Mouse (Mus musculus): ENCODE measurements around the gene H6pd. TPM values are rescaled to one million over a fixed set of nuclear protein-coding genes. Genes with fewer than 3 reads are reported as not detected.

Gene H6pd
- polyA plus RNA-seq, 1 experiment from 2014 or later: 2.5 TPM

- Histone ChIP-seq H3K9me3 (ENCODE audit: control insufficient read depth, low read length) (no peaks in the 10 kb centered on the region), H3K9ac (ENCODE audit: low read length) (no peak overlapping the region), H3K36me3 (ENCODE audit: control insufficient read depth, insufficient read depth, low read length) (no peaks in the 10 kb centered on the region), H3K27me3 (ENCODE audit: control insufficient read depth, insufficient read depth, low read length) (no peaks in the 10 kb centered on the region), H3K4me3 (ENCODE audit: low read depth, low read length) (no peak overlapping the region), H3K4me2 (ENCODE audit: low read depth, low read length, severe bottlenecking) (no peak overlapping the region), H3K4me1 (replicated peaks; ENCODE audit: control insufficient read depth, insufficient read depth, low read length) (peaks cover 6% of the 10 kb centered on the region; the same call in 1 of the 2 replicates), H3K27ac (ENCODE audit: low read depth, low read length) (no peak overlapping the region)
- no peak for ATAC-seq (replicated peaks; ENCODE audit: low FRiP score)
- no peak for DNase-seq (ENCODE audit: low spot score)
- 30% methylated on average over 12 of the region's 12 CpGs for WGBS
These were observed 64.6 kb downstream of the H6pd start for GRCm38 (mm10) chr4:149944214-149944613.

- Histone ChIP-seq H3K4me2 (ENCODE audit: low read depth, low read length, severe bottlenecking) (no peak overlapping the region), H3K27me3 (ENCODE audit: control insufficient read depth, insufficient read depth, low read length) (no peaks in the 10 kb centered on the region), H3K9ac (ENCODE audit: low read length) (no peak overlapping the region), H3K27ac (ENCODE audit: low read depth, low read length) (no peak overlapping the region), H3K4me3 (ENCODE audit: low read depth, low read length) (no peak overlapping the region), H3K36me3 (ENCODE audit: control insufficient read depth, insufficient read depth, low read length) (no peaks in the 10 kb centered on the region), H3K4me1 (replicated peaks; ENCODE audit: control insufficient read depth, insufficient read depth, low read length) (peaks cover 6% of the 10 kb centered on the region; the same call in 1 of the 2 replicates), H3K9me3 (ENCODE audit: control insufficient read depth, low read length) (no peaks in the 10 kb centered on the region)
- ATAC-seq (replicated peaks; ENCODE audit: low FRiP score) (no peak), DNase-seq (ENCODE audit: low spot score) (no peak)
- 51% methylated on average over 10 of the region's 10 CpGs for WGBS
These were observed 65.7 kb downstream of the H6pd start for GRCm38 (mm10) chr4:149942831-149943741.

- WGBS: 89% methylated on average over 18 of the region's 18 CpGs
- no peak for ATAC-seq (replicated peaks; ENCODE audit: low FRiP score)
These were observed 67.6 kb downstream of the H6pd start for GRCm38 (mm10) chr4:149941067-149941755.

GRCm38 (mm10) chr4:149938701-149939100 is 70.1 kb downstream of the H6pd start:
- 69% methylated on average over 8 of the region's 8 CpGs for WGBS
- peaks cover 3% of the 10 kb centered on the region; the same call in 1 of the 2 replicates for H3K4me1 ChIP-seq (replicated peaks; ENCODE audit: control insufficient read depth, insufficient read depth, low read length)
- no peak for DNase-seq (ENCODE audit: low spot score)

More at GRCm38 (mm10) chr4:149941067-149941755, 67.6 kb downstream of the H6pd start:
- no peak for DNase-seq (ENCODE audit: low spot score)
- Histone ChIP-seq H3K27ac (ENCODE audit: low read depth, low read length) (no peak overlapping the region), H3K4me1 (replicated peaks; ENCODE audit: control insufficient read depth, insufficient read depth, low read length) (peaks cover 6% of the 10 kb centered on the region; the same call in 1 of the 2 replicates), H3K4me2 (ENCODE audit: low read depth, low read length, severe bottlenecking) (no peak overlapping the region), H3K9me3 (ENCODE audit: control insufficient read depth, low read length) (no peaks in the 10 kb centered on the region), H3K4me3 (ENCODE audit: low read depth, low read length) (no peak overlapping the region), H3K36me3 (ENCODE audit: control insufficient read depth, insufficient read depth, low read length) (no peaks in the 10 kb centered on the region), H3K9ac (ENCODE audit: low read length) (no peak overlapping the region), H3K27me3 (ENCODE audit: control insufficient read depth, insufficient read depth, low read length) (no peaks in the 10 kb centered on the region)

GRCm38 (mm10) chr4:149936921-149937320 is 71.9 kb downstream of the H6pd start:
- Histone ChIP-seq H3K9ac (ENCODE audit: low read length) (no peak overlapping the region), H3K9me3 (ENCODE audit: control insufficient read depth, low read length) (no peaks in the 10 kb centered on the region), H3K27ac (ENCODE audit: low read depth, low read length) (no peak overlapping the region), H3K36me3 (ENCODE audit: control insufficient read depth, insufficient read depth, low read length) (no peaks in the 10 kb centered on the region), H3K27me3 (ENCODE audit: control insufficient read depth, insufficient read depth, low read length) (no peaks in the 10 kb centered on the region), H3K4me2 (ENCODE audit: low read depth, low read length, severe bottlenecking) (no peak overlapping the region), H3K4me3 (ENCODE audit: low read depth, low read length) (no peak overlapping the region), H3K4me1 (replicated peaks; ENCODE audit: control insufficient read depth, insufficient read depth, low read length) (no peaks in the 10 kb centered on the region)
- ATAC-seq (replicated peaks; ENCODE audit: low FRiP score): no peak; the same call in 1 of the 2 replicates
- DNase-seq (ENCODE audit: low spot score): no peak
- 76% methylated on average over 5 of the region's 5 CpGs for WGBS

More at GRCm38 (mm10) chr4:149938701-149939100, 70.1 kb downstream of the H6pd start:
- Histone ChIP-seq H3K9me3 (ENCODE audit: control insufficient read depth, low read length) (no peaks in the 10 kb centered on the region), H3K27ac (ENCODE audit: low read depth, low read length) (no peak overlapping the region), H3K9ac (ENCODE audit: low read length) (no peak overlapping the region), H3K36me3 (ENCODE audit: control insufficient read depth, insufficient read depth, low read length) (no peaks in the 10 kb centered on the region), H3K4me3 (ENCODE audit: low read depth, low read length) (no peak overlapping the region), H3K27me3 (ENCODE audit: control insufficient read depth, insufficient read depth, low read length) (no peaks in the 10 kb centered on the region), H3K4me2 (ENCODE audit: low read depth, low read length, severe bottlenecking) (no peak overlapping the region)
- no peak for ATAC-seq (replicated peaks; ENCODE audit: low FRiP score)

- no peak overlapping the region for H3K9ac ChIP-seq (ENCODE audit: low read length)
- H3K9me3 ChIP-seq (ENCODE audit: control insufficient read depth, low read length): no peaks in the 10 kb centered on the region
- no peaks in the 10 kb centered on the region for H3K36me3 ChIP-seq (ENCODE audit: control insufficient read depth, insufficient read depth, low read length)
- ATAC-seq (replicated peaks; ENCODE audit: low FRiP score): no peak
- H3K27ac ChIP-seq (ENCODE audit: low read depth, low read length): no peak overlapping the region
- H3K4me2 ChIP-seq (ENCODE audit: low read depth, low read length, severe bottlenecking): no peak overlapping the region
- no peaks in the 10 kb centered on the region for H3K27me3 ChIP-seq (ENCODE audit: control insufficient read depth, insufficient read depth, low read length)
- WGBS: 87% methylated on average over 6 of the region's 6 CpGs
- no peak for DNase-seq (ENCODE audit: low spot score)
- no peaks in the 10 kb centered on the region for H3K4me1 ChIP-seq (replicated peaks; ENCODE audit: control insufficient read depth, insufficient read depth, low read length)
- H3K4me3 ChIP-seq (ENCODE audit: low read depth, low read length): no peak overlapping the region
These were observed 73.4 kb downstream of the H6pd start for GRCm38 (mm10) chr4:149935470-149935869.

- no peaks in the 10 kb centered on the region for H3K4me1 ChIP-seq (replicated peaks; ENCODE audit: control insufficient read depth, insufficient read depth, low read length)
- no peaks in the 10 kb centered on the region for H3K27me3 ChIP-seq (ENCODE audit: control insufficient read depth, insufficient read depth, low read length)
- no peak overlapping the region for H3K4me3 ChIP-seq (ENCODE audit: low read depth, low read length)
- no peaks in the 10 kb centered on the region for H3K9me3 ChIP-seq (ENCODE audit: control insufficient read depth, low read length)
- no peak overlapping the region for H3K9ac ChIP-seq (ENCODE audit: low read length)
- DNase-seq (ENCODE audit: low spot score) (no peak), ATAC-seq (replicated peaks; ENCODE audit: low FRiP score) (no peak)
- H3K36me3 ChIP-seq (ENCODE audit: control insufficient read depth, insufficient read depth, low read length): no peaks in the 10 kb centered on the region
- no peak overlapping the region for H3K4me2 ChIP-seq (ENCODE audit: low read depth, low read length, severe bottlenecking)
- no peak overlapping the region for H3K27ac ChIP-seq (ENCODE audit: low read depth, low read length)
- 90% methylated on average over 16 of the region's 16 CpGs for WGBS
These were observed 75.1 kb downstream of the H6pd start for GRCm38 (mm10) chr4:149933519-149934245.

GRCm38 (mm10) chr4:149933025-149933424 is 75.8 kb downstream of the H6pd start:
- WGBS: 93% methylated on average over 7 of the region's 7 CpGs
- H3K9ac ChIP-seq (ENCODE audit: low read length): no peak overlapping the region
- no peaks in the 10 kb centered on the region for H3K36me3 ChIP-seq (ENCODE audit: control insufficient read depth, insufficient read depth, low read length)
- H3K4me2 ChIP-seq (ENCODE audit: low read depth, low read length, severe bottlenecking): no peak overlapping the region
- DNase-seq (ENCODE audit: low spot score) (no peak), ATAC-seq (replicated peaks; ENCODE audit: low FRiP score) (no peak)
- no peaks in the 10 kb centered on the region for H3K4me1 ChIP-seq (replicated peaks; ENCODE audit: control insufficient read depth, insufficient read depth, low read length)
- no peak overlapping the region for H3K4me3 ChIP-seq (ENCODE audit: low read depth, low read length)
- H3K27ac ChIP-seq (ENCODE audit: low read depth, low read length): no peak overlapping the region
- H3K9me3 ChIP-seq (ENCODE audit: control insufficient read depth, low read length): no peaks in the 10 kb centered on the region
- no peaks in the 10 kb centered on the region for H3K27me3 ChIP-seq (ENCODE audit: control insufficient read depth, insufficient read depth, low read length)
